Mouse (Mus musculus) G1E-ER4 (cell line): ENCODE data around the gene Shb. TPM values are rescaled to one million over a fixed set of nuclear protein-coding genes. Genes with fewer than 3 reads are reported as not detected.

Experiments
- GATA1 ChIP-seq: IDR thresholded peaks from one replicate; pipeline ENCODE4 v1.8.0; 2012; ENCODE audit warnings: low read length, inconsistent platforms
- polyA plus RNA-seq: library from polyadenylated mRNA; stranded (reverse); fragments of >175 nt; gene quantifications from 2 replicates; pipeline ENCODE4 v1.2.3, GENCODE M21; 2012

The Shb gene
- polyA plus RNA-seq, 1 experiment = not detected

GRCm38 (mm10) chr4:45499556-45499955 is 32.7 kb downstream of the Shb start:
- no peak for TF ChIP-seq GATA1

- TF ChIP-seq GATA1 = no peak
These were observed 33.2 kb downstream of the Shb start for GRCm38 (mm10) chr4:45499081-45499480.

GRCm38 (mm10) chr4:45498345-45498744 is 33.9 kb downstream of the Shb start:
- TF ChIP-seq GATA1 = no peak

- TF ChIP-seq GATA1 = no peak
These were observed 35.0 kb downstream of the Shb start for GRCm38 (mm10) chr4:45497282-45497681.

- TF ChIP-seq GATA1 = no peak
These were observed 36.6 kb downstream of the Shb start for GRCm38 (mm10) chr4:45495531-45496201.

GRCm38 (mm10) chr4:45493786-45494400 is 38.4 kb downstream of the Shb start:
- TF ChIP-seq GATA1 = no peak

GRCm38 (mm10) chr4:45493118-45493517 is 39.2 kb downstream of the Shb start:
- no peak for TF ChIP-seq GATA1

GRCm38 (mm10) chr4:45492681-45493081 is 39.6 kb downstream of the Shb start:
- no peak for TF ChIP-seq GATA1

- TF ChIP-seq GATA1 = no peak
These were observed 40.3 kb downstream of the Shb start for GRCm38 (mm10) chr4:45491685-45492601.

GRCm38 (mm10) chr4:45491119-45491679 is 41.1 kb downstream of the Shb start:
- no peak for TF ChIP-seq GATA1

- TF ChIP-seq GATA1 = no peak
These were observed 42.1 kb downstream of the Shb start for GRCm38 (mm10) chr4:45490036-45490752.

GRCm38 (mm10) chr4:45489141-45490035 is 42.9 kb downstream of the Shb start:
- TF ChIP-seq GATA1 = no peak

GRCm38 (mm10) chr4:45487681-45488081 is 44.6 kb downstream of the Shb start:
- no peak for TF ChIP-seq GATA1

- no peak for TF ChIP-seq GATA1
These were observed 47.2 kb downstream of the Shb start for GRCm38 (mm10) chr4:45485024-45485423.
